Comparison of ENCODE assay signal across 17 mouse cellular contexts in the genomic region with DNA sequence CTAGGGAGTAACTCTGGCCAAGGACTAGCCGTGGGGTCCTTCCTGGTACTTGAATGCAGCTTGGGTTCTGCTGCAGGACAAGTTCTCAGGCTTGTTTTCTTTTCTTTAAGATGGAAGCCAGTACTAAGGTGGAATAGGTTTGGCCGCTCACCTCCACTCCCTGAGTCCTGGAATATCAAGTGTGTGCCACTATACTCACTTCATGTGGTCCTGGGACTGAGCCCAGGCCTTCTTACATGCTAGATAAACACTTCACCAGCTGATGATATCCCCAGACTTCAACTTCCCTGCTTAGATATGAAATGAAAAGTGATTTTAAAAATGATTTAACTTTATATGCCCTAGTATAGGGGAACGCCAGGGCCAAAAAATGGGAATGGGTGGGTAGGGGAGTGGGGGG.
"Had no signal": no experiment of that assay in that cellular context is flagged by ENCODE, and none has a peak within 500 bp of the region (broad histone marks: within the 10 kb centered on the region; RNA-seq: fewer than 3 reads in every experiment).

No protein-coding gene starts in this region.

- H3K4me1 ChIP-seq: neural tube, embryonic 12.5 days; stomach, embryonic 15.5 days had no signal

- DNase-seq: kidney, adult 2 months; kidney, postnatal 25 days; layer of hippocampus, postnatal 36 days; liver, embryonic 13.5 days; right cerebral cortex, adult 18-20 months; right cerebral cortex, postnatal 25 days; spleen, adult 18-20 months; thymus, postnatal 25 days had no signal

- H3K4me3 ChIP-seq: layer of hippocampus, adult 2 months; left cerebral cortex, adult 2 months; liver, embryonic 13.5 days; midbrain, embryonic 12.5 days; midbrain, embryonic 15.5 days; neural tube, embryonic 12.5 days; neural tube, embryonic 15.5 days; stomach, embryonic 15.5 days had no signal

- H3K36me3 ChIP-seq: liver, embryonic 13.5 days; midbrain, embryonic 12.5 days; midbrain, embryonic 15.5 days; neural tube, embryonic 12.5 days; neural tube, embryonic 15.5 days; stomach, embryonic 15.5 days had no signal

- H3K27ac ChIP-seq: kidney, postnatal 0 days; layer of hippocampus, adult 2 months; left cerebral cortex, adult 2 months; liver, embryonic 13.5 days; macrophage; midbrain, embryonic 12.5 days; midbrain, embryonic 15.5 days; neural tube, embryonic 12.5 days; neural tube, embryonic 15.5 days; stomach, embryonic 15.5 days had no signal

- H3K9ac ChIP-seq: liver, embryonic 13.5 days; midbrain, embryonic 12.5 days; midbrain, embryonic 15.5 days; neural tube, embryonic 12.5 days; neural tube, embryonic 15.5 days; stomach, embryonic 15.5 days had no signal

- H3K9me3 ChIP-seq: liver, embryonic 13.5 days; midbrain, embryonic 12.5 days; midbrain, embryonic 15.5 days; neural tube, embryonic 12.5 days; neural tube, embryonic 15.5 days; stomach, embryonic 15.5 days had no signal
